Mouse (Mus musculus) embryonic facial prominence, embryonic 13.5 days (tissue): Measurements from ENCODE around the gene 2610002M06Rik. TPM values are rescaled to one million over a fixed set of nuclear protein-coding genes. Genes with fewer than 3 reads are reported as not detected.
A peak's percentile ranks its signal among the peaks of the same experiment; 100 is the strongest.

Experiments
- ATAC-seq: fragments of 200-750 bp; cut with Nextera tagmentation; 2 replicates; pipeline ENCODE4 v1.8.0; 2017; ENCODE audit warnings: low read depth; ENCODE audit not compliant: insufficient number of reproducible peaks, insufficient read depth, low FRiP score, low TSS enrichment
- H3K27ac ChIP-seq: fragments of 300-500 bp; sonication (generic); 2 replicates; pipeline ENCODE4 v1.5.1; 2015; ENCODE audit warnings: moderate library complexity, mild to moderate bottlenecking, inconsistent platforms
- H3K27me3 ChIP-seq: fragments of 300-500 bp; sonication (generic); 2 replicates; pipeline ENCODE4 v1.6.1; 2015; ENCODE audit warnings: mild to moderate bottlenecking, inconsistent platforms
- H3K36me3 ChIP-seq: fragments of 300-500 bp; sonication (generic); 2 replicates; pipeline ENCODE4 v1.6.1; 2015; ENCODE audit warnings: mild to moderate bottlenecking, inconsistent platforms
- H3K4me1 ChIP-seq: fragments of 300-500 bp; sonication (generic); 2 replicates; pipeline ENCODE4 v1.6.1; 2015; ENCODE audit warnings: inconsistent platforms
- H3K4me2 ChIP-seq: fragments of 300-500 bp; sonication (generic); 2 replicates; pipeline ENCODE4 v1.6.1; 2015; ENCODE audit warnings: moderate library complexity, mild to moderate bottlenecking, inconsistent platforms
- H3K4me3 ChIP-seq: fragments of 300-500 bp; sonication (generic); 2 replicates; pipeline ENCODE4 v1.5.1; 2015; ENCODE audit warnings: mild to moderate bottlenecking, inconsistent platforms
- H3K9ac ChIP-seq: fragments of 300-500 bp; sonication (generic); 2 replicates; pipeline ENCODE4 v1.6.1; 2015; ENCODE audit warnings: mild to moderate bottlenecking, inconsistent platforms
- H3K9me3 ChIP-seq: fragments of 300-500 bp; sonication (generic); 2 replicates; pipeline ENCODE4 v1.6.1; 2016; ENCODE audit warnings: inconsistent platforms
- WGBS: fragments of 180-500 bp; shearing (Covaris S2); methylation state at CpG from one replicate; pipeline ENCODE4 v1.1.7; 2015; ENCODE audit warnings: mixed read lengths; 5-methylcytosine and 5-hydroxymethylcytosine counted together
- polyA plus RNA-seq: library from polyadenylated mRNA; unstranded; fragments of >200 nt; fragmentation: Nextera tagmentation; extraction: Ambion mirVana; gene quantifications from 2 replicates; pipeline ENCODE4 v1.2.1, GENCODE M21; 2015

2610002M06Rik gene
- polyA plus RNA-seq: 11.1 and 12.7 TPM in 2 replicates

DNA sequence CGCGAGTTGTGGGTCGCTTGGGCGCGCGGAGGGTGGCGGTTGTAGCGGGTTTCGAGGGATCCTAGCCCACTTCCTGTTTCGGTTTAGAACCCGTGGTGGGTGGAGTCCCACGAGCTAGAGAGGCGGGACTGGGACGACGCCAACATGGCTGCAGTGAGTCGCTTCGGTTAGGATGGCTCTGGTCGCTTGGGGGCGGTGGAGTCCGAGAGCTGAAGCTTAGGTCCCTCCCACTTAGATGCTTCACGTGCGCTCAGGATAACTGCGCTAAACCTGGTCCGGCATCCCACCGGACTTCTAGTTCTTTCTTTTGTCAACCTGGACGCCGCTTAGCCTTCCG lies at the start of gene 2610002M06Rik:
Gene 2610002M06Rik, minus strand, starts transcription at position 117 of the 337 bp plus-strand sequence.
- H3K9me3 ChIP-seq: no peaks in the 10 kb centered on the region
- peak within 1 kb of the TSS; percentile 59 for H3K4me3 ChIP-seq
- 27% methylated on average over 28 of the region's 28 CpGs for WGBS
- H3K27ac ChIP-seq: no peak within 1 kb of the TSS
- no peaks in the 10 kb centered on the region for H3K36me3 ChIP-seq
- peak; percentile 89 for ATAC-seq
- no peaks in the 10 kb centered on the region for H3K27me3 ChIP-seq
- no peaks in the 10 kb centered on the region for H3K4me1 ChIP-seq
- peak within 1 kb of the TSS; percentile 74 for H3K9ac ChIP-seq
- peak within 1 kb of the TSS; percentile 60 for H3K4me2 ChIP-seq

GRCm38 (mm10) chrX:107858165-107858564 lies 42.0 kb upstream of the 2610002M06Rik start:
- Histone ChIP-seq H3K27ac (no peak overlapping the region), H3K4me3 (no peak overlapping the region), H3K4me1 (no peaks in the 10 kb centered on the region), H3K36me3 (no peaks in the 10 kb centered on the region), H3K9me3 (no peaks in the 10 kb centered on the region), H3K27me3 (no peaks in the 10 kb centered on the region), H3K9ac (no peak overlapping the region), H3K4me2 (no peak overlapping the region)
- WGBS: 17% methylated on average over 4 of the region's 4 CpGs
- no peak for ATAC-seq

- WGBS: 87% methylated on average over 6 of the region's 6 CpGs
Observed at GRCm38 (mm10) chrX:107816726-107817125, 592 bp upstream of the 2610002M06Rik start.

DNA sequence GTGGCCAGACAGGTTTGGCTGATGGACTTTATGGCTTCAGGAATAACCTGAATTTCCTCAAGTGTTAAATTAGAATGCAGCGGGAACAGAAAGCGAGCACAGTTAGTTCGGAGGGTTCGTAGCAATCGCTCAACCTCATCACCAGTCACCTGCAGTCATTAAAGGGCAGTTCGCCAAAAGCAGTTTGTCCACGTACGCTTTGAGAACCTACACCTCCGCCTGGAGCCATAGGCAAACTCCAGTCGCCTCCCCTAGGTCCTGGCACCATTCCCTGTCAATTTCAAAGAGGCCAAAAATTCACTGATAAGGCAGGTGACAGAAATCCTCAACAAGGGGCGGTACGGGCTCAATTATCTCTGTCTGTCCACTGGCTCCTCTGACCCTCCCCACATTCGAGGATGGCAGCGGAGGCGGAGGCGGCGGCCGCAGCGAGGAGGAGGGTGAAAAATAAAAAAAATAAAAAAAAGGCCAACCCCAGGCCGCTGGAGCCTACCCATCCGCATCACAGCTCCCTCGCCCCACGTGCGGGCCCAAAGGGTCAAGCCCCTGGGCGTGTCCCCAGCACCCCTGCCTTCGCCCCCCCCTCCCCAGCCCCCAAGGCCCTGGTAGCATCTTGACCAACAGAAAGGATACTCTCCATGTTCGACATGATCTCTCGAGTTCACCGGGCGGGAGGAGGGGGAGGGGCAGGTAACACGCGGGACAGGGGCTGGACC lies 474 bp downstream of the 2610002M06Rik start:
- H3K4me2 ChIP-seq: peak overlapping the region; percentile 60
- 29% methylated on average over 32 of the region's 32 CpGs for WGBS
- H3K27ac ChIP-seq: no peak overlapping the region
- H3K4me3 ChIP-seq: peak overlapping the region; percentile 59
- no peaks in the 10 kb centered on the region for H3K27me3 ChIP-seq
- no peaks in the 10 kb centered on the region for H3K36me3 ChIP-seq
- no peaks in the 10 kb centered on the region for H3K9me3 ChIP-seq
- no peak; the same call in 1 of the 2 replicates for ATAC-seq
- H3K9ac ChIP-seq: peak overlapping the region; percentile 74
- H3K4me1 ChIP-seq: no peaks in the 10 kb centered on the region

More at GRCm38 (mm10) chrX:107816726-107817125, 592 bp upstream of the 2610002M06Rik start:
- no peaks in the 10 kb centered on the region for H3K36me3 ChIP-seq
- no peaks in the 10 kb centered on the region for H3K4me1 ChIP-seq
- no peaks in the 10 kb centered on the region for H3K9me3 ChIP-seq
- ATAC-seq: no peak
- H3K9ac ChIP-seq: no peak overlapping the region
- peak overlapping the region; percentile 60 for H3K4me2 ChIP-seq
- H3K4me3 ChIP-seq: peak overlapping the region; percentile 59; the same call in 1 of the 2 replicates
- H3K27me3 ChIP-seq: no peaks in the 10 kb centered on the region
- H3K27ac ChIP-seq: no peak overlapping the region

DNA sequence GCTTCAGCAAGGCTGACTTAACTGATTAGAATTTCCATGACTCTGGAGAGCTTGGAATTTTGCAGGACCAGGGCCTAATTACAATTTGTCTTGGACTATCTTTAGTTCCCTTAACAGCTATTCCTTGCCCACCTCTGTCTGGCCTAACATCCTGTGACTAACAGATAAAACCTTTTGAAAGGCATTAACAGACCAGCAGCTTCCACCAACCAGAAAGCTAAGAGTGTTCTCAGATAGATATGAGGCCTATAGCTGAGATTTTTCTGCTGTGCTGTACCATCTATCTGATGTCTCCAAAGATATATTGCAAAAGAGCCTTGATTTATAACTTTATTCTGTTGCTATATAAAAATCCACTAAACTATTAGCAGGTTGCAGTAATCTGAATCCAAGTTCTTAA lies 4.0 kb downstream of the 2610002M06Rik start:
- no peaks in the 10 kb centered on the region for H3K27me3 ChIP-seq
- ATAC-seq: no peak
- no peak overlapping the region for H3K9ac ChIP-seq

DNA sequence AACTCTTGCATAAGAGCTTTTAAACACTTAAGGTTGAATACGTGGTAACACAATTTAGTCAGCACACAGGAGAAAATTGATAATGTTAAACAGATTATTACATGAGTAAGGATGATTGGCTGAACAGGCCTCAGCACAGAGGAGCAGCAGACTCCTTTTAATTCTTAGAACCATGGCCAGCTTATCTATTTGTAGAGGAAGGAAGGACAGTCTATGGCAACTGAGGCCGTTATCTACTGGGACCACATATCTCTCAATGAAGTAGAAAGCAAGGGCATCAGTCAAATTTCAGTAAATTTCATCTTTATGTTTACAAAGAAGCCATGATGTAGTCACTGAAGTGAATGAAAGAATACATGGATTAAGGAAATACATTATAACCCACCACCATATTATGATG lies 19.2 kb downstream of the 2610002M06Rik start:
- H3K27ac ChIP-seq: no peak overlapping the region
- H3K27me3 ChIP-seq: no peaks in the 10 kb centered on the region
- no peaks in the 10 kb centered on the region for H3K4me1 ChIP-seq
- no peak for ATAC-seq
- no peak overlapping the region for H3K9ac ChIP-seq
- H3K9me3 ChIP-seq: no peaks in the 10 kb centered on the region
- no peak overlapping the region for H3K4me2 ChIP-seq
- H3K4me3 ChIP-seq: no peak overlapping the region
- H3K36me3 ChIP-seq: no peaks in the 10 kb centered on the region
- WGBS: 82% methylated on average over 2 of the region's 2 CpGs

More for the DNA sequence above, 4.0 kb downstream of the 2610002M06Rik start:
- Histone ChIP-seq H3K4me2 (no peak overlapping the region), H3K36me3 (no peaks in the 10 kb centered on the region), H3K27ac (no peak overlapping the region), H3K4me1 (no peaks in the 10 kb centered on the region), H3K9me3 (no peaks in the 10 kb centered on the region), H3K4me3 (no peak overlapping the region)

DNA sequence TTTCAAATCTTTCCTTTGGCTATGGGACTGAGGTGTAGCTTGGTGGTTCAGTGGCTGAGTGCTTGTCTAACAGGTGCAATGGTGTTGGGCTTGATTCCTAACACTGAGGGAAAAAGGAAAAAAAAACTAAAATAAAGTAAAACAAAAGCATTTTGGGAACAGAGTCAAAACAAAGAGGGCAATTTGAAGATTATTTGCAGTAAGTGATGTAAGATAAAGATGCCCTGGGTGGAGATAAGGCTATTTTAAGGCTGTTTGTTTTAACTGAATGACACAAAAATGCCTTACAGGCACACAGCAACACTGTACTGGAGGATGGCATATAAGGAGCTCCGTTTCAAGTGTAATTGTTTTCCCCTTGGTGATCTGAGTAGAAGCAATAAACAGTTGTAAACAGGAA lies 20.3 kb downstream of the 2610002M06Rik start:
- Histone ChIP-seq H3K9ac (no peak overlapping the region), H3K4me2 (no peak overlapping the region), H3K9me3 (no peaks in the 10 kb centered on the region), H3K36me3 (no peaks in the 10 kb centered on the region), H3K4me1 (no peaks in the 10 kb centered on the region), H3K27ac (no peak overlapping the region), H3K4me3 (no peak overlapping the region), H3K27me3 (no peaks in the 10 kb centered on the region)
- no peak for ATAC-seq
- WGBS: 72% methylated on average over 1 of the region's 1 CpGs

DNA sequence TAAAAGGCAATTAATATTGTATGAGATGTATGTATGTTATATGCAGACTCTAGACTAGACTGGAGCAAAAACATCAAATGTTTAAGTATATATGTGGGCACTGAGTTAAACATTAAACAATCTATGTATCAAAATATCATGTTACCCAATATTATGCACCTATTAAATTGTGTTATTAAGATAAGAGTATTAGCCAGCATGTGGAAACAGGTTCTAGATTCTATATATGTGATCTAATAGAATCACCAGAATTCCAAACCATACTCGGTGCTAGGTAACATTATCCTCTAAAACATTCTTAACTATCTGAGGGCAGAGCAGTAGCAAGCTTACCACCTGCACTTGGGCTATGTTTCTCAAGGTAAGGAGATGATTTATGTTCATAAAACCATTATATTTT lies 23.8 kb downstream of the 2610002M06Rik start, which contains the start of gene Tent5d:
Gene Tent5d, plus strand, starts transcription at position 301 of the 400 bp plus-strand sequence.
- H3K4me2 ChIP-seq: no peak within 1 kb of the TSS
- H3K36me3 ChIP-seq: no peaks in the 10 kb centered on the region
- no peaks in the 10 kb centered on the region for H3K4me1 ChIP-seq
- H3K9ac ChIP-seq: no peak within 1 kb of the TSS
- WGBS: 63% methylated on average over 1 of the region's 1 CpGs
- H3K4me3 ChIP-seq: no peak within 1 kb of the TSS
- no peaks in the 10 kb centered on the region for H3K9me3 ChIP-seq
- no peak within 1 kb of the TSS for H3K27ac ChIP-seq
- no peaks in the 10 kb centered on the region for H3K27me3 ChIP-seq
- ATAC-seq: no peak

- H3K27me3 ChIP-seq: no peaks in the 10 kb centered on the region
- 27% methylated on average over 8 of the region's 8 CpGs for WGBS
Observed at GRCm38 (mm10) chrX:107790750-107791493, 25.2 kb downstream of the 2610002M06Rik start.

GRCm38 (mm10) chrX:107790136-107790535 lies 26.0 kb downstream of the 2610002M06Rik start:
- Histone ChIP-seq H3K9ac (no peak overlapping the region), H3K4me2 (no peak overlapping the region), H3K36me3 (0 out of 2 replicates have a peak, but pooled peaks cover 3% of the 10 kb centered on the region), H3K4me3 (no peak overlapping the region), H3K27me3 (no peaks in the 10 kb centered on the region), H3K9me3 (no peaks in the 10 kb centered on the region), H3K4me1 (no peaks in the 10 kb centered on the region), H3K27ac (no peak overlapping the region)
- no peak for ATAC-seq
- WGBS: 90% methylated on average over 1 of the region's 1 CpGs

More at GRCm38 (mm10) chrX:107790750-107791493, 25.2 kb downstream of the 2610002M06Rik start:
- H3K36me3 ChIP-seq: 0 out of 2 replicates have a peak, but pooled peaks cover 3% of the 10 kb centered on the region
- no peak overlapping the region for H3K4me3 ChIP-seq
- no peaks in the 10 kb centered on the region for H3K4me1 ChIP-seq
- no peak for ATAC-seq
- no peak overlapping the region for H3K27ac ChIP-seq
- no peaks in the 10 kb centered on the region for H3K9me3 ChIP-seq
- no peak overlapping the region for H3K9ac ChIP-seq
- H3K4me2 ChIP-seq: no peak overlapping the region

GRCm38 (mm10) chrX:107767896-107768295 lies 48.2 kb downstream of the 2610002M06Rik start:
- no peak overlapping the region for H3K4me2 ChIP-seq
- no peak overlapping the region for H3K9ac ChIP-seq
- H3K27ac ChIP-seq: no peak overlapping the region
- no peak for ATAC-seq
- no peaks in the 10 kb centered on the region for H3K4me1 ChIP-seq
- H3K27me3 ChIP-seq: no peaks in the 10 kb centered on the region
- no peak overlapping the region for H3K4me3 ChIP-seq
- no peaks in the 10 kb centered on the region for H3K36me3 ChIP-seq
- H3K9me3 ChIP-seq: no peaks in the 10 kb centered on the region
- WGBS: 28% methylated on average over 3 of the region's 3 CpGs
